Mouse (Mus musculus) hindbrain, embryonic 12.5 days (tissue): ENCODE data around the gene Pnp. TPM values are rescaled to one million over a fixed set of nuclear protein-coding genes. Genes with fewer than 3 reads are reported as not detected.
A peak's percentile ranks its signal among the peaks of the same experiment; 100 is the strongest.
"Not testable (repeated sequence)": the region's sequence is repeated elsewhere in the genome, so short reads cannot be mapped to it uniquely, and the experiment has no call there.

ENCODE experiments used
- ATAC-seq: fragments of 200-750 bp; cut with Nextera tagmentation; 2 replicates; pipeline ENCODE4 v1.8.0; 2017; ENCODE audit warnings: moderate TSS enrichment; ENCODE audit not compliant: low FRiP score
- H3K27ac ChIP-seq: fragments of 300-500 bp; sonication (generic); 2 replicates; pipeline ENCODE4 v1.5.1; 2016; ENCODE audit warnings: mild to moderate bottlenecking
- H3K27me3 ChIP-seq: fragments of 300-500 bp; sonication (generic); 2 replicates; pipeline ENCODE4 v1.6.1; 2016; ENCODE audit warnings: mild to moderate bottlenecking
- H3K36me3 ChIP-seq: fragments of 300-500 bp; sonication (generic); 2 replicates; pipeline ENCODE4 v1.6.1; 2016; ENCODE audit warnings: mild to moderate bottlenecking
- H3K4me1 ChIP-seq: fragments of 300-500 bp; sonication (generic); 2 replicates; pipeline ENCODE4 v1.6.1; 2016
- H3K4me2 ChIP-seq: fragments of 300-500 bp; sonication (generic); replicated peaks from 2 replicates; pipeline ENCODE4 v1.6.1; 2016; ENCODE audit warnings: mild to moderate bottlenecking
- H3K4me3 ChIP-seq: fragments of 300-500 bp; sonication (generic); 2 replicates; pipeline ENCODE4 v1.5.1; 2016; ENCODE audit warnings: mild to moderate bottlenecking
- H3K9ac ChIP-seq: fragments of 300-500 bp; sonication (generic); 2 replicates; pipeline ENCODE4 v1.6.1; 2016; ENCODE audit warnings: mild to moderate bottlenecking, moderate library complexity
- H3K9me3 ChIP-seq: fragments of 300-500 bp; sonication (generic); replicated peaks from 2 replicates; pipeline ENCODE4 v1.6.1; 2016; ENCODE audit warnings: mild to moderate bottlenecking
- WGBS: fragments of 180-500 bp; shearing (Covaris S2); methylation state at CpG from one replicate; pipeline ENCODE4 v1.1.7; 2016; 5-methylcytosine and 5-hydroxymethylcytosine counted together
- polyA plus RNA-seq: library from polyadenylated mRNA; unstranded; fragments of >200 nt; fragmentation: Nextera tagmentation; extraction: Ambion mirVana; gene quantifications from 2 replicates; pipeline ENCODE4 v1.2.1, GENCODE M21; 2016

The Pnp gene
- polyA plus RNA-seq, 1 experiment from 2014 or later = 39.5 TPM

GRCm38 (mm10) chr14:50968216-50968980 lies 37.5 kb downstream of the Pnp start:
- no peak overlapping the region for H3K27ac ChIP-seq
- peaks cover 8% of the 10 kb centered on the region; the same call in 1 of the 2 replicates for H3K4me1 ChIP-seq
- no peak overlapping the region for H3K4me3 ChIP-seq
- H3K9ac ChIP-seq = no peak overlapping the region
- 83% methylated on average over 5 of the region's 5 CpGs for WGBS
- H3K4me2 ChIP-seq = no peak overlapping the region
- no peak for ATAC-seq
- H3K9me3 ChIP-seq = no peaks in the 10 kb centered on the region
- H3K36me3 ChIP-seq = no peaks in the 10 kb centered on the region
- H3K27me3 ChIP-seq = no peaks in the 10 kb centered on the region

- H3K36me3 ChIP-seq = no peaks in the 10 kb centered on the region
- peaks cover 8% of the 10 kb centered on the region; the same call in 1 of the 2 replicates for H3K4me1 ChIP-seq
- WGBS = 5% methylated on average over 1 of the region's 1 CpGs
- H3K9ac ChIP-seq = no peak overlapping the region
- no peak overlapping the region for H3K4me3 ChIP-seq
- no peaks in the 10 kb centered on the region for H3K27me3 ChIP-seq
- no peaks in the 10 kb centered on the region for H3K9me3 ChIP-seq
- no peak overlapping the region for H3K27ac ChIP-seq
- H3K4me2 ChIP-seq = no peak overlapping the region
- ATAC-seq = no peak
Measured at GRCm38 (mm10) chr14:50969041-50969440, 38.2 kb downstream of the Pnp start.

- no peak overlapping the region for H3K27ac ChIP-seq
- ATAC-seq = no peak
- H3K36me3 ChIP-seq = no peaks in the 10 kb centered on the region
- no peaks in the 10 kb centered on the region for H3K9me3 ChIP-seq
- H3K4me1 ChIP-seq = peaks cover 8% of the 10 kb centered on the region; the same call in 1 of the 2 replicates
- H3K27me3 ChIP-seq = no peaks in the 10 kb centered on the region
- 16% methylated on average over 12 of the region's 12 CpGs for WGBS
- peak overlapping the region; percentile 17; the same call in 1 of the 2 replicates for H3K4me2 ChIP-seq
- H3K4me3 ChIP-seq = no peak overlapping the region
- no peak overlapping the region for H3K9ac ChIP-seq
Measured at GRCm38 (mm10) chr14:50969558-50970544, 39.0 kb downstream of the Pnp start.

GRCm38 (mm10) chr14:50970822-50971221 lies 39.9 kb downstream of the Pnp start:
- H3K9ac ChIP-seq = no peak overlapping the region
- H3K4me2 ChIP-seq = no peak overlapping the region
- ATAC-seq = no peak
- no peaks in the 10 kb centered on the region for H3K9me3 ChIP-seq
- peaks cover 8% of the 10 kb centered on the region; the same call in 1 of the 2 replicates for H3K4me1 ChIP-seq
- H3K36me3 ChIP-seq = no peaks in the 10 kb centered on the region
- 73% methylated on average over 1 of the region's 1 CpGs for WGBS
- H3K4me3 ChIP-seq = no peak overlapping the region
- H3K27ac ChIP-seq = no peak overlapping the region
- H3K27me3 ChIP-seq = no peaks in the 10 kb centered on the region

GRCm38 (mm10) chr14:50973054-50973453 lies 42.2 kb downstream of the Pnp start:
- not testable (repeated sequence) for H3K9me3 ChIP-seq, H3K4me3 ChIP-seq, H3K27me3 ChIP-seq, H3K36me3 ChIP-seq, H3K27ac ChIP-seq, H3K4me2 ChIP-seq, H3K9ac ChIP-seq, H3K4me1 ChIP-seq, ATAC-seq
- 96% methylated on average over 5 of the region's 5 CpGs for WGBS

- H3K4me2 ChIP-seq = no peak overlapping the region
- H3K27ac ChIP-seq = no peak overlapping the region
- no peaks in the 10 kb centered on the region for H3K9me3 ChIP-seq
- H3K36me3 ChIP-seq = no peaks in the 10 kb centered on the region
- WGBS = 65% methylated on average over 4 of the region's 4 CpGs
- H3K4me3 ChIP-seq = no peak overlapping the region
- peaks cover 8% of the 10 kb centered on the region; the same call in 1 of the 2 replicates for H3K4me1 ChIP-seq
- H3K27me3 ChIP-seq = no peaks in the 10 kb centered on the region
- no peak overlapping the region for H3K9ac ChIP-seq
- no peak for ATAC-seq
Measured at GRCm38 (mm10) chr14:50973700-50974099, 42.8 kb downstream of the Pnp start.

GRCm38 (mm10) chr14:50975001-50975400 lies 44.1 kb downstream of the Pnp start:
- no peak for ATAC-seq
- H3K36me3 ChIP-seq = no peaks in the 10 kb centered on the region
- WGBS = 64% methylated on average over 5 of the region's 5 CpGs
- no peaks in the 10 kb centered on the region for H3K27me3 ChIP-seq
- peaks cover 2% of the 10 kb centered on the region; the same call in 1 of the 2 replicates for H3K4me1 ChIP-seq
- no peak overlapping the region for H3K4me3 ChIP-seq
- no peak overlapping the region for H3K27ac ChIP-seq
- no peaks in the 10 kb centered on the region for H3K9me3 ChIP-seq
- no peak overlapping the region for H3K4me2 ChIP-seq
- H3K9ac ChIP-seq = no peak overlapping the region

GRCm38 (mm10) chr14:50976674-50977073 lies 45.8 kb downstream of the Pnp start:
- no peaks in the 10 kb centered on the region for H3K27me3 ChIP-seq
- H3K9me3 ChIP-seq = no peaks in the 10 kb centered on the region
- no peaks in the 10 kb centered on the region for H3K36me3 ChIP-seq
- no peak for ATAC-seq
- H3K27ac ChIP-seq = no peak overlapping the region
- H3K4me2 ChIP-seq = 0 out of 2 replicates have a peak overlapping the region, but pooled peaks have one; percentile 25
- H3K4me3 ChIP-seq = no peak overlapping the region
- WGBS = 24% methylated on average over 9 of the region's 9 CpGs
- H3K4me1 ChIP-seq = no peaks in the 10 kb centered on the region
- peak overlapping the region; percentile 27; the same call in 1 of the 2 replicates for H3K9ac ChIP-seq

- H3K9ac ChIP-seq = not testable (repeated sequence)
Measured at GRCm38 (mm10) chr14:50978451-50978850, 47.6 kb downstream of the Pnp start.

GRCm38 (mm10) chr14:50979631-50980030 lies 48.7 kb downstream of the Pnp start:
- no peak overlapping the region for H3K27ac ChIP-seq
- H3K4me2 ChIP-seq = no peak overlapping the region
- H3K4me1 ChIP-seq = no peaks in the 10 kb centered on the region
- H3K27me3 ChIP-seq = no peaks in the 10 kb centered on the region
- no peak overlapping the region for H3K9ac ChIP-seq
- no peaks in the 10 kb centered on the region for H3K36me3 ChIP-seq
- H3K9me3 ChIP-seq = no peaks in the 10 kb centered on the region
- H3K4me3 ChIP-seq = no peak overlapping the region
- ATAC-seq = no peak

More at GRCm38 (mm10) chr14:50978451-50978850, 47.6 kb downstream of the Pnp start:
- H3K27ac ChIP-seq, H3K27me3 ChIP-seq, ATAC-seq, H3K4me2 ChIP-seq, H3K9me3 ChIP-seq, H3K36me3 ChIP-seq, H3K4me1 ChIP-seq, H3K4me3 ChIP-seq: not testable (repeated sequence)
- WGBS = 93% methylated on average over 6 of the region's 6 CpGs

- Histone ChIP-seq H3K36me3 (no peaks in the 10 kb centered on the region), H3K9me3 (no peaks in the 10 kb centered on the region), H3K9ac (no peak overlapping the region), H3K4me3 (no peak overlapping the region), H3K27me3 (no peaks in the 10 kb centered on the region), H3K27ac (no peak overlapping the region), H3K4me2 (no peak overlapping the region), H3K4me1 (no peaks in the 10 kb centered on the region)
- WGBS = 50% methylated on average over 2 of the region's 2 CpGs
- ATAC-seq = no peak
Measured at GRCm38 (mm10) chr14:50981207-50981606, 50.3 kb downstream of the Pnp start.

- Histone ChIP-seq H3K9ac (no peak overlapping the region), H3K9me3 (no peaks in the 10 kb centered on the region), H3K27me3 (no peaks in the 10 kb centered on the region), H3K36me3 (no peaks in the 10 kb centered on the region), H3K4me2 (no peak overlapping the region), H3K4me3 (no peak overlapping the region), H3K4me1 (no peaks in the 10 kb centered on the region), H3K27ac (no peak overlapping the region)
- 90% methylated on average over 5 of the region's 5 CpGs for WGBS
- ATAC-seq = no peak
Measured at GRCm38 (mm10) chr14:50981837-50982236, 51.0 kb downstream of the Pnp start.
